Mouse (Mus musculus) thymus, adult 2 months (tissue): ENCODE measurements around the gene 1700020N01Rik.

ENCODE experiments used
- CTCF ChIP-seq: fragments of 200-500 bp; IDR thresholded peaks from 2 replicates; pipeline ENCODE4 v1.5.1; 2012; ENCODE audit warnings: mild to moderate bottlenecking, control low read depth, low read length, moderate library complexity, borderline replicate concordance; ENCODE audit not compliant: control insufficient read depth, poor library complexity, insufficient read depth; ENCODE audit errors: extremely low read depth
- POLR2A ChIP-seq: fragments of 200-500 bp; IDR thresholded peaks from 2 replicates; pipeline ENCODE4 v1.6.1; 2012; ENCODE audit warnings: mild to moderate bottlenecking, low read length, control low read depth, moderate library complexity; ENCODE audit not compliant: control insufficient read depth, poor library complexity, insufficient read depth; ENCODE audit errors: extremely low read depth

DNA sequence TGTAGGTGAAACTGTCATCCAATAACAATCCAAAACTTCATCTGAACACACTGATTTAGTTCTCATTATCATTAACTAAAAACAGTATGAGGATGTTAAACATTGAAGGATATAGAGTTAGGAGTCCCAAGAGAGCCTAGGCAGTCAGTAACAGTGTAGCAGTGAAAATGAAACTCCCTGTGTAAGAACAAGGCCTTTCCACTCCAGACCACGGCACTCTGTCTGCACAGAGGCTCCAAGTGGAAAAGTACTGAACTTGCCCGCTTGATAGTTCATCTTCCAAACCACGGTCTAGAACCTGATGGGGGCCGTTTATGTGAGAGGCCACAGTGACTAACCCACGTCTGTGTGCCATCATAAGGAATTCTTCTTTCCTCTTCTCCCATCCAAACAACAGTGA, 77.2 kb downstream of the 1700020N01Rik start:
- TF ChIP-seq POLR2A, result no peak
- TF ChIP-seq CTCF, result no peak
